Mouse (Mus musculus): Measurements from ENCODE around the gene Sox5. TPM values are rescaled to one million over a fixed set of nuclear protein-coding genes. Genes with fewer than 3 reads are reported as not detected.

Gene Sox5
- polyA plus RNA-seq, 1 experiment from 2014 or later: 3.3 TPM

DNA sequence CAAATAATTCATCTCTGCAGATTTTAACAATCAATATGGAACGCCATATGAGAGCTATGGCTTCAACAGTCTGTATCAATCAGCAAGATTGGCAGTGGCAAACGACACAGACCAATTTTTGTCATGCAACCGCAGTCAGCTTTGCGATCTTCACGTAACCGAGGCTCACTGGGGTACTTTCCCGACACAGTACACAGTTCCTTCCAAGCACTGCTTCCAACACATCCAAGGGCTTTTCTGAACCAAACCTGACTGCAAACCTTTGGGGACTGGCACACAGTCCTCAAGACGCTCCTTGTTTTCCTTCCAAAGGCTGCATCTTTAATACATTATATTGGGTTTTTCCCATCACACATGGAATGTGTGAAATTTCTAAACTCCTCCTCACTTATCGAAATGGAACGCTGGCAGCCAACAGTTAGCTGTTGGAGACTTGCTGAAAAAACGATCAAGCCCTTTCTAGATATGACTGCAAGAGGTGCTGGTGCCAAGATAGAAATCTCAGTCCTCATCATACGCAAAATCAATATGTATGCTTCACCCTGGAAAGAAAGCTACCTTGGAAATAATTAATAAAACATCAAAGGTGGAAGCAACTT is 474.1 kb downstream of the Sox5 start:
- no peak overlapping the region for H3K9ac ChIP-seq (ENCODE audit: low read depth, low read length)
- H3K4me1 ChIP-seq (replicated peaks; ENCODE audit: control insufficient read depth, insufficient read depth, low read length): no peaks in the 10 kb centered on the region
- WGBS: 91% methylated on average over 12 of the region's 12 CpGs
- no peaks in the 10 kb centered on the region for H3K27me3 ChIP-seq (replicated peaks; ENCODE audit: control insufficient read depth, insufficient read depth, low read length)
- no peak overlapping the region for H3K4me2 ChIP-seq (replicated peaks; ENCODE audit: low read depth)
- H3K27ac ChIP-seq (ENCODE audit: low read depth, low read length): no peak overlapping the region
- H3K36me3 ChIP-seq (ENCODE audit: control insufficient read depth, insufficient read depth): no peaks in the 10 kb centered on the region
- ATAC-seq: no peak
- no peak for TF ChIP-seq CTCF (IDR thresholded peaks at IDR 0.05; ENCODE audit: low read depth)
- H3K9me3 ChIP-seq (ENCODE audit: control insufficient read depth): no peaks in the 10 kb centered on the region
- no peak overlapping the region for H3K4me3 ChIP-seq (ENCODE audit: low read depth, low read length)

DNA sequence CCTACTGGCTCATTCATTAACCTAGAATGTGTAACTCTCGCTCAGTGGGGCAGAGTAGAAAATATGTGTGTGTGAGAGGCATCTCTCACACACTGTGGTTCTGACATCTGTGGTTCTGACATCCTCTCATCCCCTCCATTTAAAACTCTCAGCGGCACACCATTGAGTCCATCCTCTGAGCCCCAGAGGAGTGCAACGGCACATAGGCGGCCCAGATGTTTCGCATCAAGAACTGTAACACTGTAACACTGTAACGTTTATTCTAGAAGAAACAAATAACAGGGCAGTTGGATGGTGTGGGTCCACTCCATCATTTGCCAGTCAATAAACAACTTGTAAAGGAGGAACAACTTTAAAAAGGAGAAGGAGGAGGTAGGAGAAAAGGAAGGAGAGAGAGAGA is 479.0 kb downstream of the Sox5 start:
- Histone ChIP-seq H3K4me2 (replicated peaks; ENCODE audit: low read depth) (no peak overlapping the region), H3K36me3 (ENCODE audit: control insufficient read depth, insufficient read depth) (no peaks in the 10 kb centered on the region), H3K27ac (ENCODE audit: low read depth, low read length) (no peak overlapping the region), H3K9ac (ENCODE audit: low read depth, low read length) (no peak overlapping the region), H3K4me3 (ENCODE audit: low read depth, low read length) (no peak overlapping the region), H3K4me1 (replicated peaks; ENCODE audit: control insufficient read depth, insufficient read depth, low read length) (no peaks in the 10 kb centered on the region), H3K9me3 (ENCODE audit: control insufficient read depth) (no peaks in the 10 kb centered on the region), H3K27me3 (replicated peaks; ENCODE audit: control insufficient read depth, insufficient read depth, low read length) (no peaks in the 10 kb centered on the region)
- ATAC-seq: no peak
- WGBS: 82% methylated on average over 6 of the region's 6 CpGs
- no peak for TF ChIP-seq CTCF (IDR thresholded peaks at IDR 0.05; ENCODE audit: low read depth)

DNA sequence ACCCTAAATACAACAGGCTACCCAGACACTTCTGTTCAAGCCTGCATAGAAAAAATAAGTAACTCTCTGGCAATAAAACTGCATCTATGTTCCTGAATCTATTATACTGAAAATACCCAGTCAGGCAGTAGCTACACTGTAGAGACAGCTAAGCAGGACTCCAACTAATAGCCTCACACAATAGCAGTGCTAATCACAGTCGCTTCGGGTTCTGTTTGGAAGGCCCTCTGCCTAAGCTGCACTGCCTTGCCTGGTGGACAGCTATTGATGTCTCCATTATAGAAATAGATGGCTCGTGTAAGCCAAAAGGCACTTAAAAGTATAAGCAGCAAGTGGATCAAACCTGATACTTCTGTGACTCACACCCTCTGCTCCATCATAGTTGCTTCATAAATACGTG is 480.7 kb downstream of the Sox5 start:
- Histone ChIP-seq H3K9me3 (ENCODE audit: control insufficient read depth) (no peaks in the 10 kb centered on the region), H3K27me3 (replicated peaks; ENCODE audit: control insufficient read depth, insufficient read depth, low read length) (no peaks in the 10 kb centered on the region), H3K4me1 (replicated peaks; ENCODE audit: control insufficient read depth, insufficient read depth, low read length) (no peaks in the 10 kb centered on the region), H3K27ac (ENCODE audit: low read depth, low read length) (no peak overlapping the region), H3K4me2 (replicated peaks; ENCODE audit: low read depth) (no peak overlapping the region), H3K9ac (ENCODE audit: low read depth, low read length) (no peak overlapping the region), H3K36me3 (ENCODE audit: control insufficient read depth, insufficient read depth) (no peaks in the 10 kb centered on the region), H3K4me3 (ENCODE audit: low read depth, low read length) (no peak overlapping the region)
- ATAC-seq: no peak
- TF ChIP-seq CTCF (IDR thresholded peaks at IDR 0.05; ENCODE audit: low read depth): no peak
- WGBS: 71% methylated on average over 4 of the region's 4 CpGs

DNA sequence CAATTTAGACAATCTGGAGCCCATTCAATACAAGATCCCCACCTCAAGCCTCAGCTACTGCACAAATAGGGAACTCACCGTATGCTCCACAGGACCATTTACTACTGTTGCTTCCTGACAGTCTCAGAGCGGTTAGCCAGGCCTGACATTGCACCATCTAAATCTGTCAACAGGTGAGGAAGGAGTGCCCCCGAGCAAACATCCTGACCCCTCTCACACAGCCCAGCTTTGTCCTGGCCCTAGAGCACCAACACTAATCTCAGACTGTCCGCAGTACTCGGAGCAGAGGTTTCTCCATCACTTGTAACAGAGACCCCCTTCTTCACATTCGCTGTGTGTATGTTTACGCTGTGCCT is 482.3 kb downstream of the Sox5 start:
- H3K4me3 ChIP-seq (ENCODE audit: low read depth, low read length): no peak overlapping the region
- H3K27ac ChIP-seq (ENCODE audit: low read depth, low read length): no peak overlapping the region
- no peak for ATAC-seq
- no peak overlapping the region for H3K9ac ChIP-seq (ENCODE audit: low read depth, low read length)
- no peak for TF ChIP-seq CTCF (IDR thresholded peaks at IDR 0.05; ENCODE audit: low read depth)
- no peaks in the 10 kb centered on the region for H3K9me3 ChIP-seq (ENCODE audit: control insufficient read depth)
- no peak overlapping the region for H3K4me2 ChIP-seq (replicated peaks; ENCODE audit: low read depth)
- WGBS: 50% methylated on average over 7 of the region's 7 CpGs
- no peaks in the 10 kb centered on the region for H3K4me1 ChIP-seq (replicated peaks; ENCODE audit: control insufficient read depth, insufficient read depth, low read length)
- H3K36me3 ChIP-seq (ENCODE audit: control insufficient read depth, insufficient read depth): no peaks in the 10 kb centered on the region
- no peaks in the 10 kb centered on the region for H3K27me3 ChIP-seq (replicated peaks; ENCODE audit: control insufficient read depth, insufficient read depth, low read length)

DNA sequence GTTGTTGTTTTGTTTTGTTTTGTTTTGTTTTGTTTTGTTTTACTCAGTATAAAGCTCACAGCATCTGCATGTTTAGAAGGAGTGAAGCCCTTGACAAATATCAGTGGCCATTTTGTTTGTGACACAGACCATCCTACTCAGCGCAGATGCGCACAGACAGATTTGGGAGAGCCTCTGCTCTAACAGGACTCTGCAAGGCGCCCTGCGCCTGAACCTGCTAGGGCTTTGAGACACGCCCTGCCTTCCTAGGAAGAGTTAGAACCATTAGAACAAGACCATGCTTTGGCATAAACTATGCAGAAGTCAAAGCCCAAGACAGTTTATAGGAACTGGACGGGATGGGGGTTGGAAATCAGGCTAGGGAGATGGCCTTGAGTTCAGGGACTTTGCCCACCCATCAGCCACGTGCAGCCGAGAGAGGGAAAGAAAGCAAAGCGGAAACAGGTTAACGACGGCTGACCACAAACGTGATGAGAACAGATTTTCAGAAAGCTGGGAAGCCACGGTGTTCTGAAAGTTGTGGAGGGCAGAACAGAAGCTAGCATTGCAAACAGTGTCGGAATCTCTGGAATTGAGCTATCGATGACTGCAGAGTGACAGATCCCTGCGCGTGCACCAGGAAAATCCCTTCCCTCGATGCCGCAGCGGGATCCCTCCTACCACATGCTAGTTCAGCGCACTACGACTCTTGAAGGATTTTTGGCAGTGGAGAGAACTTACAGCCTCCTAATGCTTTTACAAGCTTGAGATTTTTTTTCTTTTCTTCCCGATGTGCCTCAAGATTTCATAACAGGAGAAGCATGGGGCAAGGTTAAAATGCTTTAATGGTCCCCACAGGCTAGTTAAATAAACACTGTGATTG is 482.9 kb downstream of the Sox5 start:
- no peak overlapping the region for H3K4me3 ChIP-seq (ENCODE audit: low read depth, low read length)
- H3K9me3 ChIP-seq (ENCODE audit: control insufficient read depth): no peaks in the 10 kb centered on the region
- no peak overlapping the region for H3K27ac ChIP-seq (ENCODE audit: low read depth, low read length)
- H3K27me3 ChIP-seq (replicated peaks; ENCODE audit: control insufficient read depth, insufficient read depth, low read length): no peaks in the 10 kb centered on the region
- no peak overlapping the region for H3K4me2 ChIP-seq (replicated peaks; ENCODE audit: low read depth)
- 55% methylated on average over 23 of the region's 23 CpGs for WGBS
- ATAC-seq: no peak
- no peaks in the 10 kb centered on the region for H3K4me1 ChIP-seq (replicated peaks; ENCODE audit: control insufficient read depth, insufficient read depth, low read length)
- no peaks in the 10 kb centered on the region for H3K36me3 ChIP-seq (ENCODE audit: control insufficient read depth, insufficient read depth)
- TF ChIP-seq CTCF (IDR thresholded peaks at IDR 0.05; ENCODE audit: low read depth): no peak
- H3K9ac ChIP-seq (ENCODE audit: low read depth, low read length): no peak overlapping the region

DNA sequence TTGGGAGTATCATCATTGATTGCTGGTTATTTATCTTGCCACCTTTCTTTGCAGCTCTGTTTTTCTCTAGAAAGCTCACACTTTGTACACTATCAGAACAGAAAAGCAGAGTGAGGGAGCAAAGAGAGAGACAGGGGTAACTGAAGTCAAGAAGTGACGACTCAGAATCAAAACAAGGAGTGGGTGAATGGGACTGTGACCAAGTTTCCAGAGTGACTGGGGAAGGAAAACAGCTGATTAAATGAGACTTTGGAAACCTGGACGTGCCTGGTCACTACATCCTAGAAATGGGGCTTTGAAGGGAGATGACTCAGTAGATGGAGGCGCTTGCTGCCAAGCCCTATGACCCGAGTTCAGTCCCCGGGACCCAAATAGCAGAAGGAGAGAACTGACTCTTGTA is 483.9 kb downstream of the Sox5 start:
- H3K9me3 ChIP-seq (ENCODE audit: control insufficient read depth): no peaks in the 10 kb centered on the region
- H3K27me3 ChIP-seq (replicated peaks; ENCODE audit: control insufficient read depth, insufficient read depth, low read length): no peaks in the 10 kb centered on the region
- H3K4me2 ChIP-seq (replicated peaks; ENCODE audit: low read depth): no peak overlapping the region
- no peak for TF ChIP-seq CTCF (IDR thresholded peaks at IDR 0.05; ENCODE audit: low read depth)
- H3K4me1 ChIP-seq (replicated peaks; ENCODE audit: control insufficient read depth, insufficient read depth, low read length): no peaks in the 10 kb centered on the region
- no peak overlapping the region for H3K4me3 ChIP-seq (ENCODE audit: low read depth, low read length)
- ATAC-seq: no peak
- no peak overlapping the region for H3K9ac ChIP-seq (ENCODE audit: low read depth, low read length)
- H3K27ac ChIP-seq (ENCODE audit: low read depth, low read length): no peak overlapping the region
- WGBS: 88% methylated on average over 5 of the region's 5 CpGs
- H3K36me3 ChIP-seq (ENCODE audit: control insufficient read depth, insufficient read depth): no peaks in the 10 kb centered on the region

Data from intestine, postnatal 0 days (tissue).